Comparison of ENCODE assay signal across 10 mouse cellular contexts in the genomic region with DNA sequence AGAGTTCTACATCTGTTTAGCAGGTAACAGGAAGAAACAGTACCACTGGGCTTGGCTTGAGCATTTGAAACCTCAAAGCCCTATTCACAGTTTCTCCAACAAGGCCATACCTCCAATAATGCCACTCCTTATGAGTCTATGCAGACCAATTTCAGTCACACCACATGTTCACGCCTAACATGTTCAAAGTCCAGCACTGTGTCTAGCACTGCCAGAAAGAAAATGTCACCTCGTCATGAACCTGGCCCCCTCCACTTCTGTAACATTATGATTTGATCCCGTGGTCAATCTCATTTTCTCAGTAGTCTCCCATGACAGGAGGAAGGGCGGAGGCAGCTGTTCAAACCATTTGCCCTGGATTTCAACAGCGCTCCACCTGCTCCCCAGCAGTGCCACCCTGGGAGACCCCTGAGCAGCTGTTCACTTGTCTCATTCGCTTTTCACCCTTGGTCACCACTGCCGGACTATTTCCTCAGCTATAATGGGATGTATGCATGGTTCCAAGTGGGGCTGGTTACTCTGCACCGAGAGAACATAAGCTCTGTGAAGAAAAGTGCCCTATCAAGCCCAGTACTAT. TPM values are rescaled to one million over a fixed set of nuclear protein-coding genes. Genes with fewer than 3 reads are reported as not detected.
DNase-seq lines count a peak whose midpoint lies in the region; ATAC-seq and TF ChIP-seq lines count a peak whose summit lies in the region.
"Had no signal": no experiment of that assay in that cellular context is flagged by ENCODE, and none has a peak within 500 bp of the region (broad histone marks: within the 10 kb centered on the region; RNA-seq: fewer than 3 reads in every experiment).

No protein-coding gene starts in this region.

- TF ChIP-seq CTCF in heart, postnatal 0 days (IDR thresholded peaks at IDR 0.05; ENCODE audit: low read depth): no peak

- DNase-seq in embryo, embryonic 11 days: peak; percentile 8
- DNase-seq in embryo, embryonic 10 days (ENCODE audit: low spot score): no peak
- DNase-seq in heart, postnatal 0 days (ENCODE audit: low spot score): no peak
- DNase-seq in heart, postnatal 14 days: no peak
- DNase-seq in forelimb bud, embryonic 11.5 days (ENCODE audit: low read depth, low spot score): peak; percentile 30
- no peak for DNase-seq in embryo, embryonic 10.5 days (ENCODE audit: low spot score)
- no peak for DNase-seq in forebrain, embryonic 11.5 days (ENCODE audit: low spot score)
- DNase-seq: adrenal gland, adult 8-10 months had no signal

- no peaks in the 10 kb centered on the region for H3K9me3 ChIP-seq in heart, postnatal 0 days (replicated peaks; ENCODE audit: control insufficient read depth, low read length)
- no peaks in the 10 kb centered on the region for H3K9me3 ChIP-seq in forebrain, embryonic 11.5 days (ENCODE audit: control insufficient read depth, low read length)

- peaks cover 43% of the 10 kb centered on the region for H3K4me1 ChIP-seq in heart, postnatal 0 days (ENCODE audit: control insufficient read depth, insufficient read depth)
- no peaks in the 10 kb centered on the region for H3K4me1 ChIP-seq in forebrain, embryonic 11.5 days (replicated peaks; ENCODE audit: control insufficient read depth, insufficient read depth, low read length)

- H3K4me2 ChIP-seq in heart, postnatal 0 days (ENCODE audit: low read depth, low read length): no peak overlapping the region
- peak overlapping the region; percentile 61 for H3K4me2 ChIP-seq in myocyte (ENCODE audit: low read depth)
- no peak overlapping the region for H3K4me2 ChIP-seq in forebrain, embryonic 11.5 days (ENCODE audit: low read depth, low read length, severe bottlenecking)

- intact Hi-C loops in heart, postnatal 14 days (cut with DNase I): no loop called here

- no peak overlapping the region for H3ac ChIP-seq in myocyte (ENCODE audit: control insufficient read depth, insufficient read length)

- H3K4me3 ChIP-seq in heart, postnatal 0 days (ENCODE audit: low read depth, low read length): no peak overlapping the region
- no peak overlapping the region for H3K4me3 ChIP-seq in myocyte
- no peak overlapping the region for H3K4me3 ChIP-seq in forebrain, embryonic 11.5 days (ENCODE audit: low read depth, low read length)

- H3K9ac ChIP-seq in heart, postnatal 0 days (replicated peaks; ENCODE audit: low read depth, low read length): no peak overlapping the region
- H3K9ac ChIP-seq in forebrain, embryonic 11.5 days (ENCODE audit: low read length): no peak overlapping the region

- 61% methylated on average over 8 of the region's 8 CpGs for WGBS in heart, postnatal 0 days
- 83% methylated on average over 8 of the region's 8 CpGs for WGBS in forebrain, embryonic 11.5 days

- no peaks in the 10 kb centered on the region for H3K36me3 ChIP-seq in heart, postnatal 0 days (replicated peaks; ENCODE audit: control insufficient read depth, insufficient read depth, low read length)
- H3K36me3 ChIP-seq in myocyte (ENCODE audit: control insufficient read depth, insufficient read depth): no peaks in the 10 kb centered on the region
- no peaks in the 10 kb centered on the region for H3K36me3 ChIP-seq in forebrain, embryonic 11.5 days (ENCODE audit: control insufficient read depth, insufficient read depth, low read length)

- H3K27ac ChIP-seq in heart, postnatal 0 days (ENCODE audit: low read depth): peak overlapping the region; percentile 94
- H3K27ac ChIP-seq in forebrain, embryonic 11.5 days (ENCODE audit: low read depth, low read length): no peak overlapping the region
- H3K27ac ChIP-seq: kidney, postnatal 0 days had no signal

- no peak for TF ChIP-seq POLR2A in myocyte (IDR thresholded peaks at IDR 0.05; ENCODE audit: insufficient read length, low read depth)

- TF ChIP-seq EP300 in heart, postnatal 0 days (IDR thresholded peaks at IDR 0.05; ENCODE audit: low read depth): no peak

- H3K27me3 ChIP-seq in heart, postnatal 0 days (ENCODE audit: control insufficient read depth, insufficient read depth, low read length): no peaks in the 10 kb centered on the region
- no peaks in the 10 kb centered on the region for H3K27me3 ChIP-seq in myocyte (ENCODE audit: control insufficient read depth, insufficient read depth, insufficient read length)
- no peaks in the 10 kb centered on the region for H3K27me3 ChIP-seq in forebrain, embryonic 11.5 days (ENCODE audit: control insufficient read depth, insufficient read depth, low read length)

- no peaks in the 10 kb centered on the region for H3K79me2 ChIP-seq in myocyte (ENCODE audit: control insufficient read depth, insufficient read depth)

- ATAC-seq in heart, postnatal 0 days (ENCODE audit: insufficient read depth, low read depth): no peak
- no peak for ATAC-seq in forebrain, embryonic 11.5 days (replicated peaks; ENCODE audit: low FRiP score)

TF ChIP-seq in myocyte, 11 proteins besides CTCF, POLR2A, EP300 and RAD21:
- TF ChIP-seq CEBPB (IDR thresholded peaks at IDR 0.05; ENCODE audit: insufficient read depth, poor library complexity, severe bottlenecking) (peak; percentile 89; the same call in 1 of the 2 replicates), POLR2AphosphoS2 (IDR thresholded peaks at IDR 0.05; ENCODE audit: insufficient read length, low read depth) (no peak), MYOD1 (IDR thresholded peaks at IDR 0.05; ENCODE audit: control insufficient read depth in 1 of 3, insufficient read length in 2 of 3, low read depth in 2 of 3) (peak; percentile 98 to 99 (median 99)), MAX (IDR thresholded peaks at IDR 0.05; ENCODE audit: low read depth) (no peak), E2F4 (IDR thresholded peaks at IDR 0.05; ENCODE audit: insufficient read depth) (no peak), TCF12 (IDR thresholded peaks at IDR 0.05; ENCODE audit: insufficient read depth, poor library complexity, severe bottlenecking) (peak; percentile 100), USF1 (IDR thresholded peaks at IDR 0.05; ENCODE audit: low read depth) (no peak), MYOG (IDR thresholded peaks at IDR 0.05; ENCODE audit: control insufficient read depth in 1 of 3, insufficient read depth in 1 of 3, insufficient read length in 2 of 3, low read depth in 2 of 3) (peak; percentile 91 to 99 (median 99)), TCF3 (IDR thresholded peaks at IDR 0.05; ENCODE audit: insufficient read length, low read depth) (peak; percentile 98), REST (IDR thresholded peaks at IDR 0.05; ENCODE audit: insufficient read depth, insufficient read length) (no peak), SRF (IDR thresholded peaks at IDR 0.05; ENCODE audit: control insufficient read depth, insufficient read length, low read depth) (no peak)
TF ChIP-seq in myocyte: peak in this region for 5.

RNA-seq across cellular contexts. Expression of a gene that starts 54.6 kb away (rescaled TPM):
- total RNA-seq in heart, postnatal 0 days (2014; rRNA removed; ENCODE audit: low replicate concordance): 149 and 154 TPM in 2 replicates
- polyA plus RNA-seq in heart, postnatal 0 days (2015; fragmentation: Nextera tagmentation; extraction: Ambion mirVana): 48.0 and 48.9 TPM in 2 replicates
- total RNA-seq in heart, postnatal 14 days (2021): 100 to 1,000 TPM; 113 to 115 TPM
- polyA plus RNA-seq in myocyte (2012; fragmentation: generic; extraction: Trizol): 309 TPM
- 70.0 and 78.7 TPM in 2 replicates for polyA plus RNA-seq in forebrain, embryonic 11.5 days (2014; fragmentation: Nextera tagmentation; extraction: Ambion mirVana)

Comparison
In these comparisons a context has a peak if more than half of its experiments do, and no peak if none do; other contexts are left out.
1. DNase-seq: peak in embryo, embryonic 11 days (single experiment) and forelimb bud, embryonic 11.5 days (single experiment); none in embryo, embryonic 10 days (single experiment), heart, postnatal 0 days (single experiment), heart, postnatal 14 days (0 of 2), embryo, embryonic 10.5 days (single experiment) and forebrain, embryonic 11.5 days (single experiment).